Mouse (Mus musculus): ENCODE measurements around the gene Gucy1b1. TPM values are rescaled to one million over a fixed set of nuclear protein-coding genes. Genes with fewer than 3 reads are reported as not detected.

Gucy1b1 gene
- polyA plus RNA-seq, 2 experiments, result 7.4 to 10.1 TPM

GRCm38 (mm10) chr3:82061402-82062180 is 12.9 kb downstream of the Gucy1b1 start:
- TF ChIP-seq POLR2A (IDR thresholded peaks at IDR 0.05; ENCODE audit: borderline replicate concordance, extremely low read depth, insufficient read depth, insufficient read length), result no peak
- H3K4me3 ChIP-seq (replicated peaks; ENCODE audit: low read length), result no peak overlapping the region
- ATAC-seq (ENCODE audit: low FRiP score, low read depth), result no peak
- H3K9me3 ChIP-seq (ENCODE audit: control insufficient read depth, low read length), result no peaks in the 10 kb centered on the region
- H3K27me3 ChIP-seq (ENCODE audit: control insufficient read depth, insufficient read depth, low read length), result no peaks in the 10 kb centered on the region
- 44% methylated on average over 9 of the region's 9 CpGs for WGBS
- no peak overlapping the region for H3K27ac ChIP-seq (replicated peaks; ENCODE audit: low read depth, low read length)
- no peak for DNase-seq (ENCODE audit: low spot score)
- H3K4me2 ChIP-seq (replicated peaks; ENCODE audit: low read depth, low read length, severe bottlenecking), result no peak overlapping the region
- no peaks in the 10 kb centered on the region for H3K4me1 ChIP-seq (ENCODE audit: control insufficient read depth, insufficient read depth, low read length)
- H3K36me3 ChIP-seq (ENCODE audit: control insufficient read depth, insufficient read depth, low read length), result no peaks in the 10 kb centered on the region
- no peak overlapping the region for H3K9ac ChIP-seq (ENCODE audit: low read depth, low read length, severe bottlenecking)

GRCm38 (mm10) chr3:82057201-82057600 is 17.3 kb downstream of the Gucy1b1 start:
- Histone ChIP-seq H3K9ac (ENCODE audit: low read depth, low read length, severe bottlenecking) (no peak overlapping the region), H3K27ac (replicated peaks; ENCODE audit: low read depth, low read length) (no peak overlapping the region), H3K9me3 (ENCODE audit: control insufficient read depth, low read length) (no peaks in the 10 kb centered on the region), H3K4me2 (replicated peaks; ENCODE audit: low read depth, low read length, severe bottlenecking) (no peak overlapping the region), H3K27me3 (ENCODE audit: control insufficient read depth, insufficient read depth, low read length) (no peaks in the 10 kb centered on the region), H3K4me1 (ENCODE audit: control insufficient read depth, insufficient read depth, low read length) (peaks cover 3% of the 10 kb centered on the region; the same call in 1 of the 2 replicates), H3K4me3 (replicated peaks; ENCODE audit: low read length) (no peak overlapping the region), H3K36me3 (ENCODE audit: control insufficient read depth, insufficient read depth, low read length) (no peaks in the 10 kb centered on the region)
- no peak for TF ChIP-seq POLR2A (IDR thresholded peaks at IDR 0.05; ENCODE audit: borderline replicate concordance, extremely low read depth, insufficient read depth, insufficient read length)
- ATAC-seq (ENCODE audit: low FRiP score, low read depth), result 0 out of 2 replicates have a peak, but pooled peaks have one; percentile 34
- WGBS, result 40% methylated on average over 5 of the region's 5 CpGs
- DNase-seq (ENCODE audit: low spot score), result peak; percentile 22

DNA sequence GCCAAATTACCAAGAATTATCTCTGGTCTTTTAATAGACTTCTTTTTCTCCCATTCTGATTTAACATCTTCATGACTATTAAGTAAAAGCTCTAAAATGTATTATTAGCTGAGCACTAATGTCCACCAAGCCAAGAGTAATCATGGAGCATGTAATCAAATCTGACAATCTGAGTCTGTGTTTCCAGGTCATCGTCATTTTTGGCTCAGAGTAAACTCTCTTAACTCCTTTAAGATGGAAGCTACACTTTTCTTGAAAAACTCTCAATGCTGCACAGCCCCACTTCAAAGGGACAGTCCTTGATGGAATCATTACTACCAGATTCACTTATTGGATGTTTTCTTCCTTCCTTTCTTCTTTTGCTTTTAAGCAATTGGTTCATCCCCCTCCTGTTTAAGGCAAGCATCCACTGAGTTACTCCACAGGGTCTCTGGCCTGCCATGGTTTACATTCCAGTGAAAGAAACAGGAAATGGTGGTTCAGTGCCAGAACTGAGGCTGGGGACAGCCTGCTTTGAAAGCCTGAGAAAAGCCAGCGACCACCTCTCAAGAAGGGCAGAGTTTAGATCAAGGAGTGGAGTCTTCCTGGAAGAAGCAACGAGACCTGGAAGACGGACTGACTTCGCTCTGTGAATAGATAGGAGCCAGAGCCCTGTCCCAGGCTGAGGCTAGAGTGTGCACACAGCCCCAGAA is 20.1 kb downstream of the Gucy1b1 start:
- no peak for ATAC-seq (ENCODE audit: low FRiP score, low read depth)
- WGBS, result 41% methylated on average over 5 of the region's 5 CpGs

DNA sequence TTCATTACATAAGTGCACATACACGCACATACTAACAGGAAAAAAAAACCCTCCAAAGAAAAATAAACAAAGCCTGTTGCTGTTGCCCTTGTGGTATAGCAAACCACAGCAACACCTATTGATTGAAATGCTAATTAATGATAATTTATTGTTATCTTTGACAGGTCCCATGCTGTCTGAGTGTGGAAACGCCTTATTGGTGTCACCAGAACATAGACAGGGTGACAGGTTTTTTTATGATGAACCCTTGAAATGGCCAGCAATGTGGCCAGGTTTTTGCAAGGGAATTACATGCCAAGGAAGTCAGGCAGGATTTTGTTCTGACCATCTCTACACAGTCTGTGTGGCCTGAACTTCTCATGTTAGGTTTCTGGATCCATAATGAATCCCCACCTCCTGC is 22.5 kb downstream of the Gucy1b1 start:
- ATAC-seq (ENCODE audit: low FRiP score, low read depth), result no peak

More for the DNA sequence above, 20.1 kb downstream of the Gucy1b1 start:
- no peak for TF ChIP-seq POLR2A (IDR thresholded peaks at IDR 0.05; ENCODE audit: borderline replicate concordance, extremely low read depth, insufficient read depth, insufficient read length)
- no peak for DNase-seq (ENCODE audit: low spot score)
- H3K27me3 ChIP-seq (ENCODE audit: control insufficient read depth, insufficient read depth, low read length), result no peaks in the 10 kb centered on the region
- no peak overlapping the region for H3K27ac ChIP-seq (replicated peaks; ENCODE audit: low read depth, low read length)
- no peak overlapping the region for H3K9ac ChIP-seq (ENCODE audit: low read depth, low read length, severe bottlenecking)
- H3K36me3 ChIP-seq (ENCODE audit: control insufficient read depth, insufficient read depth, low read length), result no peaks in the 10 kb centered on the region
- H3K9me3 ChIP-seq (ENCODE audit: control insufficient read depth, low read length), result no peaks in the 10 kb centered on the region
- peaks cover 5% of the 10 kb centered on the region; the same call in 1 of the 2 replicates for H3K4me1 ChIP-seq (ENCODE audit: control insufficient read depth, insufficient read depth, low read length)
- no peak overlapping the region for H3K4me2 ChIP-seq (replicated peaks; ENCODE audit: low read depth, low read length, severe bottlenecking)
- no peak overlapping the region for H3K4me3 ChIP-seq (replicated peaks; ENCODE audit: low read length)

GRCm38 (mm10) chr3:82051468-82051867 is 23.0 kb downstream of the Gucy1b1 start:
- DNase-seq (ENCODE audit: low spot score), result peak; percentile 41
- ATAC-seq (ENCODE audit: low FRiP score, low read depth), result 0 out of 2 replicates have a peak, but pooled peaks have one; percentile 51
- no peaks in the 10 kb centered on the region for H3K36me3 ChIP-seq (ENCODE audit: control insufficient read depth, insufficient read depth, low read length)

More for the DNA sequence above, 22.5 kb downstream of the Gucy1b1 start:
- no peak for TF ChIP-seq POLR2A (IDR thresholded peaks at IDR 0.05; ENCODE audit: borderline replicate concordance, extremely low read depth, insufficient read depth, insufficient read length)
- Histone ChIP-seq H3K27me3 (ENCODE audit: control insufficient read depth, insufficient read depth, low read length) (no peaks in the 10 kb centered on the region), H3K9me3 (ENCODE audit: control insufficient read depth, low read length) (no peaks in the 10 kb centered on the region), H3K9ac (ENCODE audit: low read depth, low read length, severe bottlenecking) (no peak overlapping the region), H3K36me3 (ENCODE audit: control insufficient read depth, insufficient read depth, low read length) (no peaks in the 10 kb centered on the region), H3K4me3 (replicated peaks; ENCODE audit: low read length) (no peak overlapping the region), H3K4me1 (ENCODE audit: control insufficient read depth, insufficient read depth, low read length) (peaks cover 12% of the 10 kb centered on the region; the same call in 1 of the 2 replicates), H3K27ac (replicated peaks; ENCODE audit: low read depth, low read length) (0 out of 2 replicates have a peak overlapping the region, but pooled peaks have one; percentile 2), H3K4me2 (replicated peaks; ENCODE audit: low read depth, low read length, severe bottlenecking) (no peak overlapping the region)
- DNase-seq (ENCODE audit: low spot score), result no peak
- WGBS, result 43% methylated on average over 2 of the region's 2 CpGs

More at GRCm38 (mm10) chr3:82051468-82051867, 23.0 kb downstream of the Gucy1b1 start:
- Histone ChIP-seq H3K9ac (ENCODE audit: low read depth, low read length, severe bottlenecking) (no peak overlapping the region), H3K4me2 (replicated peaks; ENCODE audit: low read depth, low read length, severe bottlenecking) (no peak overlapping the region), H3K9me3 (ENCODE audit: control insufficient read depth, low read length) (no peaks in the 10 kb centered on the region), H3K4me1 (ENCODE audit: control insufficient read depth, insufficient read depth, low read length) (peaks cover 12% of the 10 kb centered on the region; the same call in 1 of the 2 replicates), H3K27ac (replicated peaks; ENCODE audit: low read depth, low read length) (no peak overlapping the region), H3K27me3 (ENCODE audit: control insufficient read depth, insufficient read depth, low read length) (no peaks in the 10 kb centered on the region), H3K4me3 (replicated peaks; ENCODE audit: low read length) (no peak overlapping the region)
- no peak for TF ChIP-seq POLR2A (IDR thresholded peaks at IDR 0.05; ENCODE audit: borderline replicate concordance, extremely low read depth, insufficient read depth, insufficient read length)
